Mouse (Mus musculus): Measurements from ENCODE around the gene Dap3.
A peak's percentile ranks its signal among the peaks of the same experiment; 100 is the strongest.

The Dap3 gene

DNA sequence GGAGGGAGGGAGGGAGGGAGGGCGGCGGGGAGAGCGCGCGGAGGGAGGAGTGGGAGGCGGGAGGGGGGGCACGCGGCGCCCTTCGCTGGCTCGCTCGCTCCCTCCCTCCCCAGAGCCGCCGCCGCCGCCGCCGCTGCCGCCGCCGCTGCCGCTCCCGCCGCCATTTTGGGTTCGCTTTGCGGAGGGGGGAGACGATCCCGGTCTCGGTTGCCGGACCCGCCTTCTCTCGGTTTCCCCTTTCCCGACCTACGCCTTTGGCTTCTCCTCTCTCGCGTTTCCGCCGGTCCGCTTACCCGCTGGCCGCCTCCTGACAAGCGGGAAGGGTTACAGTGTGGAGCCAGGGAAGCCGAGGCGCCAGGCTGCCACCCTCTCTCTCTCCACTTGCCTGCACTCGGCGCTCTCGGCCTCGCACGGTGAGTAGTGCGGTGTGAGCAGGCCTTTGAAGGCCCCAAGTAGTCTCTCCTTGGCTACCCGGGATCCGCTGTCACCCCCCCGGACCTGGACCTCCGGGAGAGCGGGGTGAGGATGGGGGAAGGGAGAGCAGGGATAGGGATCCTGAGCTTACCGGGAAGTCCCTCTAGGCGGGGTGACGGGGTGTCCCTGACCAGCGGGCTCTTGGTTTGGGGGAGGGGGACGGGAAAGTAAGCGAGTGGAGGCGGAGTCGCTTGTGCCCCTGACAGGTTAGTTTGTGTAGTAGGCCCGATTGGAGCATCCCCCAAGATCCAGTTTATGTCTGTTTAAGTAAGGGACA is at the start of gene Dap3, which contains the start of gene Ash1l:
TSS of gene Dap3 (minus strand) at position 606 of the 751 bp plus-strand sequence.
TSS of gene Ash1l (plus strand) at position 47 of the 751 bp plus-strand sequence.
- peak; percentile 99 for DNase-seq

DNA sequence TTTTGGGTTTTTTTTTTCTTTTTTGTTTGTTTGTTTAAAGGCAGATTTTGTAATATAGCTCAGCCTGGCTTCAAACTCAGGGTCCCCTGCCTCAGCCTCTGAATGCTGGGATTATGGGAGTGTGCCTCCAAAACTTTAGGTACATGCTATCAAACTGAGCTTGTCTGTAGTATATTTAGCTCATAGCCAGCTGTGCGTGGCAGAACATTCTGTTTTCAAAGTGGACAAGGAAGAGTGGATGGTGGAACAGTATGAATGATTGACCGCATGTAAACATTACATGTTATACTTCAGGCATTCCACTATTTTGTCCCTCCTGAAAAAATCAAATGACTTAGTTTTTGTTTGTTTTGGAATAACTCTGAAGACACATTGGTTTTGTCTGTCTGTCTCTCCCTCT is 41.8 kb upstream of the Dap3 start:
- DNase-seq: peak; percentile 86

DNA sequence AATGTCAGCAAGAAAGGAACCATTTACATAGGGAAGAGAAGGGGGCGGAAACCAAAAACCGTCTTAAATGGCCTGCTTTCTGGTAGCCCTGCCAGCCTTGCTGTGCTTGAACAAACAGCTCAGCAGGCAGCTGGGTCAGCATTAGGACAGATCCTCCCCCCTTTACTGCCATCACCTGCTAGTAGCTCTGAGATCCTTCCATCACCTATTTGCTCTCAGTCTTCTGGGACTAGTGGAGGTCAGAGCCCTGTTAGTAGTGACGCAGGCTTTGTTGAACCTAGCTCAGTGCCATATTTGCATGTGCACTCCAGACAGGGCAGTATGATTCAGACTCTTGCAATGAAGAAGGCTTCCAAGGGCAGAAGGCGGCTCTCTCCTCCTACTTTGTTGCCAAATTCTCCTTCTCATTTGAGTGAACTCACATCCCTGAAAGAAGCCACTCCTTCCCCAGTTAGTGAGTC is 33.0 kb upstream of the Dap3 start:
- peak; percentile 94 for DNase-seq

DNA sequence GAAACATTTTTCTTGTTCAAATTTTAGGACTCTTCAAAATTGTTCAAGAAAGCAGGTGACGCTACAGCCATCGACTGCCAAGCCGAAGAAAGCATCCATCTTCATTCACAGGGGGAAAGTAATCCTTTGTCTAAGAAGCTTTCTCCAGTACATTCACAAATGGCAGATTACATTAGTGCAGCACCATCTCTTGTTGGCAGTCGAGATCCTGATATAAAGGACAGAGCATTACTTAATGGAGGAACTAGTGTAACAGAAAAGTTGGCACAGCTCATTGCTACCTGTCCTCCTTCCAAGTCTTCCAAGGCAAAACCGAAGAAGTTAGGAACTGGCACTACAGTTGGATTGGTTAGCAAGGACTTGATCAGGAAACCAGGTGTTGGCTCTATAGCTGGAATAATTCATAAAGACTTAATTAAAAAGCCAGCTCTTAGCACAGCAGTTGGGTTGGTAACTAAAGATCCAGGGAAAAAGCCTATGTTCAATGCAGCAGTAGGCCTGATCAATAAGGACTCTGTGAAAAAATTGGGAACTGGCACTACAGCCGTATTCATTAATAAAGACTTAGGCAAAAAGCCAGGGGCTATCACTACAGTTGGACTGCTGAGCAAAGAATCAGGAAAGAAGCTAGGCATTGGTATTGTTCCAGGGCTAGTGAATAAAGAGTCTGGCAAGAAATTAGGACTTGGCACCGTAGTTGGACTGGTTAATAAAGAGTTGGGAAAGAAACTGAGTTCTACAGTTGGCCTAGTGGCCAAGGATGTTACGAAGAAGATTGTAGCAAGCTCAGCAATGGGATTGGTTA is 30.4 kb upstream of the Dap3 start:
- peak; percentile 42 for DNase-seq

DNA sequence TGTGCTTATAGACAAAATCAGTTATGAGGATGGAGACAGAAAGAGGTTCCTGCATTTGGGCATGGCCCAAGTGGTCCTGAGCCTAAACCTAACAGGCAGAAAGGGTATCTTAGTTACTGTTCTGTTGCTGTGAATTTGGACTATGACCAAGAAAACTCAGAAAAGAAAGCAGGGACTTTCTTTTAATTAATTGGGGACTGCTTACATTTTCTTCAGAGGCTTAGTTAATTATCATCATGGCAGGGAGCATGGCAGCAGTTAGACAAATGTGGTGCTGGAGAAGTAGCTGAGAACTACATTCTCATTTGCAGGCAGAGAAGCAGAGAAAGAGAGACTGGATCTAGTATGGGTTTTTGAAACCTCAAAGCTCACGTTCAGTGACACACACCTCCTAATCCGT is 24.0 kb upstream of the Dap3 start:
- no peak for DNase-seq

DNA sequence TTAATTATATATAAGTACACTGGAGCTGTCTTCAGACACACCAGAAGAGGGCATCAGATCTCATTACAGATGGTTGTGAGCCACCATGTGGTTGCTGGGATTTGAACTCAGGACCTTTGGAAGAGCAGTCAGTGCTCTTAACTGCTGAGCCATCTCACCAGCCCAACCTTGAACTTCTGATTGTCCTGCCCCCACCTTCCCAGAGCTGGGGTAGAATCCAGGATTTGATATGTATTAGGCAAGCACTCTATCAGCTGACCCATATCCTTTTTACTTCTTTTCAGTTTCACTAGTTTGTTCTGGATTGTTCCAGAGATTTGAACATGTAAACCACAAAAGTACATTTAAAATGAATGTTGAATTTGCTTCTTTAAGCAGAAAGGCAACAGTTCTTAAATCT is 12.2 kb upstream of the Dap3 start:
- DNase-seq: peak; percentile 64

GRCm38 (mm10) chr3:88953736-88954135 is 2.8 kb upstream of the Dap3 start:
- peak; percentile 13 for DNase-seq

DNA sequence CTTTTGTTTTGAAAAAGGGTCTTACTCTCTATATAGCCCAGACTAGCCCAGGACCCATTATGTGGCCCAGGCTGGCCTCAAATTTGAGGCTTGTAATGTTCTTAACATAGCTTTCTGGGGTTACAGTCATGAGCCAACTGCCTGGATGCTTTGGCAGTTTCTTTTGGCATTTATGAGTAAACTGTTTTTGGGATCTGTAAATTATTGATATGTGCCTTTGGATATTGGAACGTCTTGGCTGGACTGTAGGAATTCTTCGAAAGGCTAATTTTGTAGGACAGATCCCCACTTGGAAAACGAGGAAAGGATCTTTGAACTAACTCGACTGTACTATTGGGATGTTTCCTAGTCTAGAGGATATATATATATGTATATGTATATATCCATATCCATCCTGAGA is 2.3 kb upstream of the Dap3 start:
- DNase-seq: peak; percentile 51

DNA sequence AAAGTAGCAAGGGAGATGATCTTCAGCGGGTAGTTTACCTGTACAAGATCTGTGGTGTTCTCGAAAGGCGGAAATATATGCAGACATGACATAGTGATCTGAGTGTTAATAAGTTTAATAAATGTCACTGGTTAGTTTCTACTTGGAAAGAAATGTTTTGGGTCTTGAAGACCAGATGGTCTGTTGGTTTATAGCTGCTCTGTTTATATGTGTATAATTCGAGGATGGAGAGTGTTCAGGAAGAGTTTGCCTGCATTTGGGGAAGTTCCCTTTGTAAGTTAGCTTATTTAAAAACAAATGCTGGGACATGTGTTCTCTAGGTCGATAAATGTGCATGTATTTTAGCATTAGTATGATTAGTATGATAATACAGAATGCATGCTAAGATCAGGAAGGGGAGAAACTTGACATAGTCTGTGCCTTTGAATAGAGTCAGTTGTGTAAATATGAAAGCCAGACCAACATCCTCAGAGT is 383 bp upstream of the Dap3 start:
- DNase-seq: no peak

DNA sequence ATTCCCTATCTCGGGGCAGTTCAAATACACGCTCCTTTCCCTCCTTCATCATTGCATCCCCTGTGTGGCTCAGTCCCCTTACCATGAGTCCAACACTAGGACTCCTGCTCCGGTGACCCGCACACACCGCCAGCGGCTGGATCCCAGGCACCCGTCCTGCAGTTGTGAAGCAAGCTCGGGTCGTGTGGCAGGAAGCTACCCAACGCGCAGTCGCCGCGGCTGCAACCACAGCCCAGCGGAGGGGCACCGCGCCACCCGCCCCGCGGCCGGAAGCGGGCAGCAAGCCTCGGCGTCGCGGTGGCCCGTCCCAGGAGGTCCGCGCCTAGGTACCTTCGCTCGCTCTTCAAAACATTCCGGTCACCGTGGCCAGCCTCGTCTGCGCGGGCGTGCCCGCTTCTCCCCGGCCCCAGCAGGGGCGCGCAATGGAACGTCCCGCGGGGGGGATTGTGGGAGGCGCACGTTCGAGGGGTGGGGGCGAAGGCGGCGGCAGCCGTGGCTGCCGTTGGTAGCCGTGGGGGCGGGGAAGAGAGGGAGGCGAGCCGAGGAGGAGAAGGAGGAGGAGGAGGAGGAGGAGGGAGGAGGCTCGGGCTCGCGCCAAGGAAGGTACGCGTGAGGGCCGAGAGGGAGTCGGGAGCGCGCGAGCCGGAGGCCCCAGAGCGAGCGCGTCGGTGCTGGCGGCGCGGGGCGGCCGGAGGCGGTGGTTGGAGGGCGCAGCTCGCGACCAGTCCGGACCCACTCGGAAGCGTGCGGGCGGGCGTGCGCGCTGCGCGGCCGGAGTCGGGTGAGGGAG is 1.0 kb downstream of the Dap3 start:
- DNase-seq: peak; percentile 99

GRCm38 (mm10) chr3:88944109-88944508 is 6.9 kb downstream of the Dap3 start:
- peak; percentile 45 for DNase-seq

DNA sequence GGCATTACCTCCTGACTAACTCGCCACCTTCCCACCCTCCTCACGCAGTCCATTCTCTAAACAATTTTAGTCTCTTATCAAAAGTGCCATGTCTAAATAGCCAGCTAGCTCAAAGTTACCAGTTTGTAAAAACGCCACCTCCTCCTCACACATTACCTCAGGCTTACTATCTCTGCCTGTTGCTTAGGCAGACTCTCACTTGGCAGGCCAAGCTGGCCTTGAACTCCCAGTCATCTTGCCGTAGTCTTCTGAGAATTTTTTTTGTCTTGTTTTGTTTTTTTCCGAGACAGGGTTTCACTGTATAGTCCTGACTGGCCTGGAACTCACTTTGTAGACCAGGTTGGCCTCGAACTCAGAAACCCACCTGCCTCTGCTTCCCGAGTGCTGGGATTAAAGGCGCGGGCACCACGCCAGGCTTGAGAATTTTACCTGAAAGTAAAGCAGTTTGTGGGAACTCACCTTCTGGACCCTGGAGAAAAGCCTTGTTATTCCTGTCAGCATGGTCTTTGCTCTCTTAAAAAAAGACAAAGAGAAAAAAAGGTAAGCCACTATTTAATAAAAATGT is 8.6 kb downstream of the Dap3 start:
- peak; percentile 83 for DNase-seq

GRCm38 (mm10) chr3:88939749-88940148 is 11.2 kb downstream of the Dap3 start:
- peak; percentile 81 for DNase-seq

- peak; percentile 84 for DNase-seq
These were observed 11.9 kb downstream of the Dap3 start for GRCm38 (mm10) chr3:88939071-88939470.

- DNase-seq: no peak
These were observed 21.5 kb downstream of the Dap3 start for GRCm38 (mm10) chr3:88929501-88929900.

DNA sequence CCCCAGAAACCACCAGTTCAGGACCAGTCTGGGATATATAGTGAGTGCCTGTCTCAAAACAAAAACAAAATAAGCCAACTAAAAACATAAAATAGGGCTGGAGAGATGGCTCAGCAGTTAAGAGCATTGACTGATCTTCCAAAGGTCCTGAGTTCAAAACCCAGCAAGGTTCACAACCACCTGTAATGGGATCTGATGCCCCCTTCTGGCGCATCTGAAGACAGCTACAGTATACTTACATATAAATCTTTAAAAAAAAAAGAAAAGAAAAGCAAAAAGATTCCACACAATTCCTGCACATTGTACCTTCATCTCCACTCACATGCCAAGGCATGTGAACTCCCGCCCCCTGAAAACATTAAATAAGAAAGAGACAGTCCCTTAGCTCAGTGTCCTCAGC is 25.3 kb downstream of the Dap3 start:
- no peak for DNase-seq

GRCm38 (mm10) chr3:88923989-88924591 is 26.9 kb downstream of the Dap3 start:
- DNase-seq: peak; percentile 90

- peak; percentile 79 for DNase-seq
These were observed 29.6 kb downstream of the Dap3 start for GRCm38 (mm10) chr3:88921411-88921810.

GRCm38 (mm10) chr3:88918981-88919380 is 32.0 kb downstream of the Dap3 start:
- no peak for DNase-seq

GRCm38 (mm10) chr3:88914384-88914810 is 36.6 kb downstream of the Dap3 start:
- peak; percentile 90 for DNase-seq

DNA sequence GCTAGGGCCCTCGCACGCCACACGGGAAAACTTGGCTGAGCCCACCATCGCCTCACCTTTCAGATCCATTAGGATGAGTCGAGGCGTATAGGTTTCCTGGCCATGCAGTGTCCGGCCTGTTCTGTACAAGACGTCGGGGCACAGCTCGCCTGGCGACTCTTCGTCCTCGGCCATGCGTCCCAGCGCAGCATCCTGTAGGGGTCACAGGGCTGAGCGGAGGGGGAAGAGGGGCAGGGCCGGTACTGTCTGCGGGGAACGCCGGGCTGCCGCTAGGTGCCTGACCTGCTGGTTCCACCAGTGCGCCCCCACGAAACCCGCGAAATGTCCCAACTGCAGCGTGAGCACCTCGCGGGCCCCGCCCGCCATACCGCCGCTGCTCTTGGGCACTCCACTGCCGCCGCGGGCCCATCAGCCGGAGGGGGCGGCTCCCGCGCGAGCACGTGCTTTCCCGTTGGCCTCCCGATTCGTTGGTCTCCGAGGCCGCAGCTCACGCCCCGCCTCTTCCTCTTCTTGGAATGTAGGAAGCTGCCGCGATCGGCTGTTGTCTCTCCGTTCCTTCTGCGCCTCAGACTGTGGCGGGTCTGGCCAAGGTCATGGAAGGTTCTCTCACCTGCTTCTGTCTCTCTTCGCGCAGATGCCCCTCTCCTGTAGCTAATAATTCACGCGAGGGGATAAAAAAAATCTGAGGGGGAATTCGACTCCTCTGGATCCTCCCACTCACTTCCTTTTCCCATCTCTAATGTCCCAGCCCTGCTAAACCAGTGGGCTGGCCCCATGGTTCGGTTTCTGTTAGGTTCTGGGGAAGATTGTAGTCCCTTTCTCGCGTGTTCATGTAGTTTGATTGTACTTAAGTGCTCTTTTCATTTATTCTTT is 37.2 kb downstream of the Dap3 start, which contains the start of gene Msto1:
TSS of gene Msto1 (minus strand) at position 489 of the 873 bp plus-strand sequence.
- DNase-seq: peak; percentile 100

All from heart, adult 11 months (tissue).